21 mouse cellular contexts compared by ENCODE assay signal in genomic region chr10:77638956-77639355, GRCm38 (mm10). TPM values are rescaled to one million over a fixed set of nuclear protein-coding genes. Genes with fewer than 3 reads are reported as not detected.
DNase-seq lines count a peak whose midpoint lies in the region; ATAC-seq and TF ChIP-seq lines count a peak whose summit lies in the region.
"Had no signal": no experiment of that assay in that cellular context is flagged by ENCODE, and none has a peak within 500 bp of the region (broad histone marks: within the 10 kb centered on the region; RNA-seq: fewer than 3 reads in every experiment).

No protein-coding gene starts in this region.

- no peak overlapping the region for H3K4me3 ChIP-seq in hindbrain, embryonic 13.5 days
- H3K4me3 ChIP-seq in hindbrain, postnatal 0 days (ENCODE audit: low read length) = no peak overlapping the region
- no peak overlapping the region for H3K4me3 ChIP-seq in C2C12 (ENCODE audit: insufficient read depth, poor library complexity, severe bottlenecking)
- H3K4me3 ChIP-seq in heart, embryonic 15.5 days = no peak overlapping the region
- no peak overlapping the region for H3K4me3 ChIP-seq in midbrain, embryonic 16.5 days (ENCODE audit: low read depth, low read length)
- H3K4me3 ChIP-seq in forebrain, embryonic 10.5 days = no peak overlapping the region
- H3K4me3 ChIP-seq: limb, embryonic 10.5 days had no signal

- H3K36me3 ChIP-seq in hindbrain, embryonic 13.5 days = peaks cover 71% of the 10 kb centered on the region
- peaks cover 29% of the 10 kb centered on the region for H3K36me3 ChIP-seq in hindbrain, postnatal 0 days (ENCODE audit: insufficient read depth, low read length)
- peaks cover 93% of the 10 kb centered on the region for H3K36me3 ChIP-seq in C2C12 (ENCODE audit: control insufficient read depth, insufficient read depth)
- peaks cover 26% of the 10 kb centered on the region for H3K36me3 ChIP-seq in heart, embryonic 15.5 days
- peaks cover 11% of the 10 kb centered on the region for H3K36me3 ChIP-seq in midbrain, embryonic 16.5 days (ENCODE audit: control insufficient read depth, insufficient read depth, low read length)
- peaks cover 100% of the 10 kb centered on the region for H3K36me3 ChIP-seq in forebrain, embryonic 10.5 days (replicated peaks)

- WGBS in hindbrain, embryonic 13.5 days = 73% methylated on average over 6 of the region's 6 CpGs
- WGBS in hindbrain, postnatal 0 days = 54% methylated on average over 6 of the region's 6 CpGs
- 61% methylated on average over 6 of the region's 6 CpGs for WGBS in heart, embryonic 15.5 days
- 78% methylated on average over 6 of the region's 6 CpGs for WGBS in midbrain, embryonic 16.5 days
- 90% methylated on average over 6 of the region's 6 CpGs for whole genome bisulfite sequencing in forebrain, embryonic 10.5 days

- peaks cover 61% of the 10 kb centered on the region for H3K79me2 ChIP-seq in C2C12 (ENCODE audit: control insufficient read depth, insufficient read depth)

- DNase-seq in hindbrain, postnatal 0 days (ENCODE audit: low spot score) = no peak
- DNase-seq in 3134 (ENCODE audit: extremely low read depth, insufficient read length, low spot score) = peak; percentile 44
- no peak for DNase-seq in cerebellum, postnatal 36 days
- DNase-seq in forebrain, embryonic 10.5 days (ENCODE audit: extremely low spot score, low spot score) = no peak
- DNase-seq: cerebellum, adult 18-20 months; forebrain, postnatal 0 days; layer of hippocampus, postnatal 36 days; midbrain, embryonic 14.5 days; spleen, adult 18-20 months had no signal

- no peak for ATAC-seq in hindbrain, embryonic 13.5 days (ENCODE audit: low FRiP score)
- ATAC-seq in hindbrain, postnatal 0 days = no peak
- no peak for ATAC-seq in heart, embryonic 15.5 days (replicated peaks; ENCODE audit: insufficient number of reproducible peaks, insufficient read depth, low FRiP score, low read depth)
- ATAC-seq in midbrain, embryonic 16.5 days = no peak
- ATAC-seq: forebrain, postnatal 0 days; hindbrain, embryonic 16.5 days had no signal

- H3K4me1 ChIP-seq in hindbrain, embryonic 13.5 days (replicated peaks) = peaks cover 25% of the 10 kb centered on the region
- H3K4me1 ChIP-seq in hindbrain, postnatal 0 days (ENCODE audit: insufficient read depth, low read length) = no peaks in the 10 kb centered on the region
- H3K4me1 ChIP-seq in heart, embryonic 15.5 days (replicated peaks) = peaks cover 47% of the 10 kb centered on the region
- H3K4me1 ChIP-seq in midbrain, embryonic 16.5 days (ENCODE audit: control insufficient read depth, insufficient read depth, low read length) = no peaks in the 10 kb centered on the region
- H3K4me1 ChIP-seq in forebrain, embryonic 10.5 days = peaks cover 3% of the 10 kb centered on the region; the same call in 1 of the 2 replicates
- H3K4me1 ChIP-seq: limb, embryonic 10.5 days had no signal

- peak overlapping the region; percentile 46; the same call in 1 of the 2 replicates for H3K9ac ChIP-seq in hindbrain, embryonic 13.5 days
- H3K9ac ChIP-seq in hindbrain, postnatal 0 days (replicated peaks; ENCODE audit: low read length) = no peak overlapping the region
- no peak overlapping the region for H3K9ac ChIP-seq in heart, embryonic 15.5 days
- H3K9ac ChIP-seq in midbrain, embryonic 16.5 days (ENCODE audit: low read depth, low read length) = no peak overlapping the region
- H3K9ac ChIP-seq: forebrain, postnatal 0 days; liver, embryonic 14.5 days had no signal

- peaks cover 26% of the 10 kb centered on the region for H3K79me3 ChIP-seq in C2C12 (ENCODE audit: low read depth)

- H3K9me3 ChIP-seq in hindbrain, embryonic 13.5 days = no peaks in the 10 kb centered on the region
- H3K9me3 ChIP-seq in hindbrain, postnatal 0 days (ENCODE audit: low read length) = no peaks in the 10 kb centered on the region
- no peaks in the 10 kb centered on the region for H3K9me3 ChIP-seq in heart, embryonic 15.5 days (replicated peaks)
- no peaks in the 10 kb centered on the region for H3K9me3 ChIP-seq in midbrain, embryonic 16.5 days (replicated peaks; ENCODE audit: control insufficient read depth, low read length, poor library complexity, severe bottlenecking)
- H3K9me3 ChIP-seq in forebrain, embryonic 10.5 days = no peaks in the 10 kb centered on the region
- H3K9me3 ChIP-seq: limb, embryonic 10.5 days had no signal

- H3ac ChIP-seq in C2C12 (ENCODE audit: control insufficient read depth, insufficient read length, low read depth) = peak overlapping the region; percentile 24

- no peak overlapping the region for H3K27ac ChIP-seq in hindbrain, embryonic 13.5 days
- no peak overlapping the region for H3K27ac ChIP-seq in hindbrain, postnatal 0 days
- H3K27ac ChIP-seq in heart, embryonic 15.5 days = peak overlapping the region; percentile 6
- no peak overlapping the region for H3K27ac ChIP-seq in midbrain, embryonic 16.5 days (ENCODE audit: low read length)
- H3K27ac ChIP-seq in forebrain, embryonic 10.5 days = no peak overlapping the region
- H3K27ac ChIP-seq: limb, embryonic 10.5 days; liver, embryonic 14.5 days; macrophage; stomach, postnatal 0 days had no signal

- no peak overlapping the region for H3K4me2 ChIP-seq in hindbrain, embryonic 13.5 days
- H3K4me2 ChIP-seq in hindbrain, postnatal 0 days (ENCODE audit: low read depth, low read length) = no peak overlapping the region
- no peak overlapping the region for H3K4me2 ChIP-seq in heart, embryonic 15.5 days
- H3K4me2 ChIP-seq in midbrain, embryonic 16.5 days (ENCODE audit: low read length) = no peak overlapping the region

- TF ChIP-seq CTCF in hindbrain, postnatal 0 days (IDR thresholded peaks at IDR 0.05; ENCODE audit: low read depth) = no peak
- no peak for TF ChIP-seq CTCF in C2C12 (IDR thresholded peaks at IDR 0.05; ENCODE audit: control insufficient read depth, insufficient read depth, insufficient read length)

- no peaks in the 10 kb centered on the region for H3K27me3 ChIP-seq in hindbrain, embryonic 13.5 days
- H3K27me3 ChIP-seq in hindbrain, postnatal 0 days (ENCODE audit: insufficient read depth, low read length) = no peaks in the 10 kb centered on the region
- no peaks in the 10 kb centered on the region for H3K27me3 ChIP-seq in C2C12 (ENCODE audit: control insufficient read depth, insufficient read depth, insufficient read length)
- H3K27me3 ChIP-seq in heart, embryonic 15.5 days = no peaks in the 10 kb centered on the region
- no peaks in the 10 kb centered on the region for H3K27me3 ChIP-seq in midbrain, embryonic 16.5 days (ENCODE audit: control insufficient read depth, insufficient read depth, low read depth, low read length)
- no peaks in the 10 kb centered on the region for H3K27me3 ChIP-seq in forebrain, embryonic 10.5 days (ENCODE audit: poor library complexity, severe bottlenecking)

RNA-seq across cellular contexts. Expression of gene Ube2g2, which starts 16.9 kb away (rescaled TPM):
- 94.5 and 95.0 TPM in 2 replicates for polyA plus RNA-seq in hindbrain, embryonic 13.5 days (2015; fragmentation: Nextera tagmentation; extraction: Ambion mirVana)
- 45.1 and 48.3 TPM in 2 replicates for total RNA-seq in hindbrain, postnatal 0 days (2014; rRNA removed)
- polyA plus RNA-seq in hindbrain, postnatal 0 days (2015; fragmentation: Nextera tagmentation; extraction: Ambion mirVana) = 65.8 and 73.8 TPM in 2 replicates
- polyA plus RNA-seq in C2C12 (2012; fragmentation: generic; extraction: Trizol) = 85.5 TPM
- 66.3 and 85.1 TPM in 2 replicates for polyA plus RNA-seq in heart, embryonic 15.5 days (2015; fragmentation: Nextera tagmentation; extraction: Ambion mirVana)
- polyA plus RNA-seq in midbrain, embryonic 16.5 days (2015; fragmentation: Nextera tagmentation; extraction: Ambion mirVana) = 80.9 and 81.8 TPM in 2 replicates
- 102 and 104 TPM in 2 replicates for polyA plus RNA-seq in forebrain, embryonic 10.5 days (2016; fragmentation: Nextera tagmentation; extraction: Ambion mirVana)

RNA-seq across cellular contexts. Expression of gene Gm49325, which starts 33.0 kb away (rescaled TPM):
- polyA plus RNA-seq in hindbrain, embryonic 13.5 days (2015; fragmentation: Nextera tagmentation; extraction: Ambion mirVana) = 2.1 and 3.4 TPM in 2 replicates
- 4.0 TPM in 1 of 2 replicates, not detected in the other for total RNA-seq in hindbrain, postnatal 0 days (2014; rRNA removed)
- 11.1 and 12.8 TPM in 2 replicates for polyA plus RNA-seq in hindbrain, postnatal 0 days (2015; fragmentation: Nextera tagmentation; extraction: Ambion mirVana)
- polyA plus RNA-seq in C2C12 (2012; fragmentation: generic; extraction: Trizol) = 5.1 TPM
- polyA plus RNA-seq in heart, embryonic 15.5 days (2015; fragmentation: Nextera tagmentation; extraction: Ambion mirVana) = 0.60 and 3.9 TPM in 2 replicates
- polyA plus RNA-seq in midbrain, embryonic 16.5 days (2015; fragmentation: Nextera tagmentation; extraction: Ambion mirVana) = 1.5 and 2.9 TPM in 2 replicates
- 3.1 and 3.4 TPM in 2 replicates for polyA plus RNA-seq in forebrain, embryonic 10.5 days (2016; fragmentation: Nextera tagmentation; extraction: Ambion mirVana)
- total RNA-seq: forebrain, postnatal 0 days had no signal
- polyA plus RNA-seq: cortical plate, adult 2 months; hindbrain, embryonic 16.5 days; large intestine, adult 2 months had no signal

RNA-seq across cellular contexts. Expression of gene Sumo3, which starts 33.1 kb away (rescaled TPM):
- polyA plus RNA-seq in hindbrain, embryonic 13.5 days (2015; fragmentation: Nextera tagmentation; extraction: Ambion mirVana) = 271 and 274 TPM in 2 replicates
- total RNA-seq in hindbrain, postnatal 0 days (2014; rRNA removed) = 217 and 218 TPM in 2 replicates
- polyA plus RNA-seq in hindbrain, postnatal 0 days (2015; fragmentation: Nextera tagmentation; extraction: Ambion mirVana) = 330 and 348 TPM in 2 replicates
- polyA plus RNA-seq in C2C12 (2012; fragmentation: generic; extraction: Trizol) = 152 TPM
- 138 and 169 TPM in 2 replicates for polyA plus RNA-seq in heart, embryonic 15.5 days (2015; fragmentation: Nextera tagmentation; extraction: Ambion mirVana)
- polyA plus RNA-seq in midbrain, embryonic 16.5 days (2015; fragmentation: Nextera tagmentation; extraction: Ambion mirVana) = 315 and 350 TPM in 2 replicates
- 439 and 448 TPM in 2 replicates for polyA plus RNA-seq in forebrain, embryonic 10.5 days (2016; fragmentation: Nextera tagmentation; extraction: Ambion mirVana)

RNA-seq across cellular contexts. Expression of gene Tspear, which starts 47.4 kb away (rescaled TPM):
- 0.74 and 0.82 TPM in 2 replicates for polyA plus RNA-seq in hindbrain, embryonic 13.5 days (2015; fragmentation: Nextera tagmentation; extraction: Ambion mirVana)
- total RNA-seq in hindbrain, postnatal 0 days (2014; rRNA removed) = 0.42 and 4.4 TPM in 2 replicates
- polyA plus RNA-seq in hindbrain, postnatal 0 days (2015; fragmentation: Nextera tagmentation; extraction: Ambion mirVana) = 0.93 and 1.3 TPM in 2 replicates
- not detected for polyA plus RNA-seq in C2C12 (2012; fragmentation: generic; extraction: Trizol)
- 0.42 TPM in 1 of 2 replicates, not detected in the other for polyA plus RNA-seq in heart, embryonic 15.5 days (2015; fragmentation: Nextera tagmentation; extraction: Ambion mirVana)
- 1.3 and 1.6 TPM in 2 replicates for polyA plus RNA-seq in midbrain, embryonic 16.5 days (2015; fragmentation: Nextera tagmentation; extraction: Ambion mirVana)
- polyA plus RNA-seq in forebrain, embryonic 10.5 days (2016; fragmentation: Nextera tagmentation; extraction: Ambion mirVana) = 1.1 and 1.4 TPM in 2 replicates
- total RNA-seq: gastrocnemius, postnatal 4 days; layer of hippocampus, postnatal 36 days had no signal
- polyA plus RNA-seq: macrophage had no signal

RNA-seq across cellular contexts. Expression of gene Gm19402, which starts 51.6 kb away (rescaled TPM):
- not detected in 2 replicates for polyA plus RNA-seq in hindbrain, embryonic 13.5 days (2015; fragmentation: Nextera tagmentation; extraction: Ambion mirVana)
- total RNA-seq in hindbrain, postnatal 0 days (2014; rRNA removed) = not detected in 2 replicates
- polyA plus RNA-seq in hindbrain, postnatal 0 days (2015; fragmentation: Nextera tagmentation; extraction: Ambion mirVana) = not detected in 2 replicates
- polyA plus RNA-seq in C2C12 (2012; fragmentation: generic; extraction: Trizol) = not detected
- not detected in 2 replicates for polyA plus RNA-seq in heart, embryonic 15.5 days (2015; fragmentation: Nextera tagmentation; extraction: Ambion mirVana)
- not detected in 2 replicates for polyA plus RNA-seq in midbrain, embryonic 16.5 days (2015; fragmentation: Nextera tagmentation; extraction: Ambion mirVana)
- polyA plus RNA-seq in forebrain, embryonic 10.5 days (2016; fragmentation: Nextera tagmentation; extraction: Ambion mirVana) = not detected in 2 replicates
- total RNA-seq: forebrain, postnatal 0 days; gastrocnemius, postnatal 4 days; layer of hippocampus, postnatal 36 days had no signal
- polyA plus RNA-seq: cortical plate, adult 2 months; forebrain, postnatal 0 days; hindbrain, embryonic 16.5 days; large intestine, adult 2 months; limb, embryonic 10.5 days; liver, embryonic 14.5 days; macrophage; midbrain, embryonic 14.5 days; stomach, postnatal 0 days had no signal
